Mouse (Mus musculus) hindbrain, embryonic 10.5 days (tissue): ENCODE data around the gene Gm17190. TPM values are rescaled to one million over a fixed set of nuclear protein-coding genes. Genes with fewer than 3 reads are reported as not detected.
A peak's percentile ranks its signal among the peaks of the same experiment; 100 is the strongest.

ENCODE experiments used
- DNase-seq: peaks from one replicate; pipeline ENCODE4 v3.0.0-alpha.2; 2017; ENCODE audit warnings: low spot score
- H3K27ac ChIP-seq: fragments of 300-500 bp; sonication (generic); 2 replicates; pipeline ENCODE4 v1.5.1; 2016; ENCODE audit warnings: mild to moderate bottlenecking, moderate library complexity
- H3K27me3 ChIP-seq: fragments of 300-500 bp; sonication (generic); 2 replicates; pipeline ENCODE4 v1.6.1; 2016; ENCODE audit warnings: mild to moderate bottlenecking; ENCODE audit not compliant: poor library complexity, insufficient read depth, severe bottlenecking
- H3K36me3 ChIP-seq: fragments of 300-500 bp; sonication (generic); 2 replicates; pipeline ENCODE4 v1.6.1; 2016; ENCODE audit warnings: mild to moderate bottlenecking, moderate library complexity
- H3K4me1 ChIP-seq: fragments of 300-500 bp; sonication (generic); replicated peaks from 2 replicates; pipeline ENCODE4 v1.6.1; 2016; ENCODE audit warnings: mild to moderate bottlenecking
- H3K4me3 ChIP-seq: fragments of 300-500 bp; sonication (generic); 2 replicates; pipeline ENCODE4 v1.5.1; 2016; ENCODE audit warnings: mild to moderate bottlenecking, moderate library complexity
- H3K9me3 ChIP-seq: fragments of 300-500 bp; sonication (generic); 2 replicates; pipeline ENCODE4 v1.6.1; 2016; ENCODE audit warnings: mild to moderate bottlenecking, moderate library complexity
- WGBS: fragments of 180-500 bp; shearing (Covaris S2); methylation state at CpG from one replicate; pipeline ENCODE4 v1.1.7; 2016; 5-methylcytosine and 5-hydroxymethylcytosine counted together
- polyA plus RNA-seq: library from polyadenylated mRNA; unstranded; fragments of >200 nt; fragmentation: Nextera tagmentation; extraction: Ambion mirVana; gene quantifications from 2 replicates; pipeline ENCODE4 v1.2.1, GENCODE M21; 2016

Gene Gm17190
- polyA plus RNA-seq, 1 experiment from 2014 or later = not detected

DNA sequence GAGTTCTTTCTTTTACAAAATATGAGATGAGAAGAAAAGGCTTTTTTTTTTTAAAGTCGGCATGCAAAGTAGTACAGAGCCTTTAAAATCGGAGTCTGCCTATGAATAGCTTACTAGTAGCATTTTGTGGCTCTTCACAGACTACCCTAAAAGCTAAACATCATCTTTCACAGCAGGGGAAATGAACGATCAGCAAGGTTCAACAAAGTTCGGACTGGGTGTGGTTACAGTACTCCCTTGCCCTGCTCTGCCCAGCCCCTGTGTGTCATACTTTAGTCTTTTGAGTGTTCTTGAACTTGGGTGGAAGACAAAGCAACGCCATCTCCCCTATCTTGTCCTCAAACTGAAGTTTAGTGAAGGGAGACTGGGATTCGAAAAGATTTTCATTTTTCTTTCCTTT, 44.8 kb downstream of the Gm17190 start:
- DNase-seq = no peak
- 83% methylated on average over 6 of the region's 6 CpGs for WGBS
- Histone ChIP-seq H3K4me3 (no peak overlapping the region), H3K36me3 (no peaks in the 10 kb centered on the region), H3K4me1 (peaks cover 12% of the 10 kb centered on the region), H3K27ac (no peak overlapping the region), H3K9me3 (no peaks in the 10 kb centered on the region), H3K27me3 (peaks cover 38% of the 10 kb centered on the region)

GRCm38 (mm10) chr13:96129081-96129480, 47.2 kb downstream of the Gm17190 start:
- no peak for DNase-seq
- Histone ChIP-seq H3K27ac (no peak overlapping the region), H3K4me1 (peaks cover 34% of the 10 kb centered on the region), H3K4me3 (no peak overlapping the region), H3K9me3 (no peaks in the 10 kb centered on the region), H3K27me3 (peaks cover 62% of the 10 kb centered on the region), H3K36me3 (no peaks in the 10 kb centered on the region)
- 86% methylated on average over 3 of the region's 3 CpGs for WGBS

DNA sequence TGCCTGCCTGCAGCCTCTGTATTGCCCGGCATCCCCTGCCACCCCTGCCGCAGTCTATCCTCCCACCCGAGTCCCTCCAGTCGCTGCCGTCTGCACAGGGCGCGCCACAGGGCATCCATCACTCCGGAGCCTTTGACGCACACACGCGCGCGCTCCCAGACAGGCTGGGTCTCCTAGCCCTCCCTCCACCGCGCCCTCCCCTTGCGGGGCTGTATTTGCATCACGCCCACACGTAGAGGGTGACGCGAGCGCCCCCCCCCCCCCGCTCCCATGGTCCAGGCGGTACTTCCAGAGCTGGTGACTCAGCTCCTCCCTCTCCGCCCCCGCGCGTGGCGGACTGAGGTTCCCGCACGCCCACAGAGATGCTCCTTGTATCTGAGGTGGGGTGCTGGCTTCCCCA, 49.2 kb downstream of the Gm17190 start:
- under 1% methylated on average over 29 of the region's 30 CpGs for WGBS
- H3K4me3 ChIP-seq = peak overlapping the region; percentile 63
- peak overlapping the region; percentile 62 for H3K27ac ChIP-seq
- DNase-seq = peak; percentile 75
- no peaks in the 10 kb centered on the region for H3K36me3 ChIP-seq
- peaks cover 81% of the 10 kb centered on the region for H3K27me3 ChIP-seq
- no peaks in the 10 kb centered on the region for H3K9me3 ChIP-seq
- peaks cover 34% of the 10 kb centered on the region for H3K4me1 ChIP-seq

DNA sequence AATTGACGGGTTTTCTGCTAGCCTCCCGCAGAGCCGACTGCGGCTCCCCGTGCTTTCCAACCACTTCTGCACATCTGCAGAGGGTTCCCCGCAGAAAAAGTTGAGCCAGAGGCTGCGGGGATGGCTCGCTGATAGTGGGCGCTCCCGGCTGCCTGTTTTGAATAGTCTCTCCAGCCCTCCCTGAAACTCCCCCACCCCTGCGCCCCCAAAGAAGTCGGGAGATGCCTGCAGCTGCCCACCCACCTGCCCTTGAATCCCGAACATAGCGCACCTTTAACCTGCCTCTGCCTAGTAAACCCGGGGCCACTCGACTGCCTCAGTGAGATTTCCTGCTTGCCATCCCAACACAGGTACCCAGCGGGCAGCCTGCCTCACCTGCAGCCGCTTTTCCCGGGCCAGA, 50.1 kb downstream of the Gm17190 start:
- H3K27me3 ChIP-seq = peaks cover 84% of the 10 kb centered on the region
- DNase-seq = no peak
- WGBS = 0% methylated on average over 19 of the region's 19 CpGs

DNA sequence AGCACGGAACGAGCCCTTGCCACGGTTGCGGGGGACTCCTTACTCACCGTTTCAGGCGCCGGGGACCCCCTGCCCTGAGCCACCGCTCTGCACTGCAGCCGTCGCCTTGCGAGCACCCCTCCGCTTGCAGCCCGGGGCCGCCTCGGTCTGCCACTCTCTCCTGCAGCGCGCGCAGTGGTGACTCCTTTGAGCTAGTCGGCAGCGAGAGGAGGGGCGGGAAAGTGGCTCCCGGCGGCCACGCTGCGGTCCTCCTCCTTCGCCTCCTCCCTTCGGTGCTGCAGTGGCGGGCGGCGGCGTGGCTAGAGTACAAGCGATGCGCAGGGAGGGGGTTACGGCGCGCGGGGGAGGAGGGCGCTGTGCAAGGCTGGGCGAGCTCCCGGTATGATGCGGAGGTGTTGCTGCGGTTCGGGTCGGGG, 50.6 kb downstream of the Gm17190 start, which contains the start of gene Sv2c:
Gene Sv2c (minus strand): TSS at position 177 of the 416 bp plus-strand sequence.
- Histone ChIP-seq H3K4me1 (peaks cover 34% of the 10 kb centered on the region), H3K4me3 (peak within 1 kb of the TSS; percentile 63), H3K27ac (peak within 1 kb of the TSS; percentile 82), H3K36me3 (no peaks in the 10 kb centered on the region), H3K27me3 (peaks cover 80% of the 10 kb centered on the region), H3K9me3 (no peaks in the 10 kb centered on the region)
- DNase-seq = peak; percentile 81
- WGBS = under 1% methylated on average over 40 of the region's 44 CpGs

More for the DNA sequence above, 50.1 kb downstream of the Gm17190 start:
- no peaks in the 10 kb centered on the region for H3K9me3 ChIP-seq
- peak overlapping the region; percentile 63 for H3K4me3 ChIP-seq
- no peaks in the 10 kb centered on the region for H3K36me3 ChIP-seq
- H3K4me1 ChIP-seq = peaks cover 34% of the 10 kb centered on the region
- H3K27ac ChIP-seq = peak overlapping the region; percentile 82

Other genes with a start within 250 kb of the Gm17190 start
- gene Iqgap2, start 190.1 kb upstream of the Gm17190 start, polyA plus RNA-seq = 10.5 and 12.1 TPM in 2 replicates
- 37.8 and 39.6 TPM in 2 replicates for gene Gm20075, start 678 bp upstream of the Gm17190 start, polyA plus RNA-seq
- gene Sv2c, start 50.5 kb downstream of the Gm17190 start, polyA plus RNA-seq = 1.0 and 2.4 TPM in 2 replicates